ENCODE assay signal across 8 mouse cellular contexts in genomic region chr8:57651357-57651688, GRCm38 (mm10). TPM values are rescaled to one million over a fixed set of nuclear protein-coding genes. Genes with fewer than 3 reads are reported as not detected.
DNase-seq lines count a peak whose midpoint lies in the region; ATAC-seq and TF ChIP-seq lines count a peak whose summit lies in the region.

No protein-coding gene starts in this region.

- peak overlapping the region; percentile 82; the same call in 1 of the 2 replicates for H3K27ac ChIP-seq in heart, embryonic 11.5 days (ENCODE audit: low read depth, low read length)
- H3K27ac ChIP-seq in forebrain, embryonic 11.5 days (ENCODE audit: low read depth, low read length), result peak overlapping the region; percentile 85; the same call in 1 of the 2 replicates
- H3K27ac ChIP-seq in liver, embryonic 13.5 days, result peak overlapping the region; percentile 86

- no peak for ATAC-seq in heart, embryonic 11.5 days (replicated peaks; ENCODE audit: insufficient number of reproducible peaks, low FRiP score, low TSS enrichment)
- ATAC-seq in forebrain, embryonic 11.5 days (replicated peaks; ENCODE audit: low FRiP score), result no peak
- ATAC-seq in liver, embryonic 13.5 days (ENCODE audit: low read depth), result no peak
- no peak for ATAC-seq in erythroid progenitor cell, adult 5-6 weeks (replicated peaks; ENCODE audit: low FRiP score, poor library complexity, severe bottlenecking)

- H3ac ChIP-seq in C2C12 (ENCODE audit: control insufficient read depth, insufficient read length, low read depth), result peak overlapping the region; percentile 78

- no peak for TF ChIP-seq CTCF in C2C12 (IDR thresholded peaks at IDR 0.05; ENCODE audit: control insufficient read depth, insufficient read depth, insufficient read length)

- no peaks in the 10 kb centered on the region for H3K9me3 ChIP-seq in heart, embryonic 11.5 days (replicated peaks; ENCODE audit: control insufficient read depth, low read length)
- no peaks in the 10 kb centered on the region for H3K9me3 ChIP-seq in forebrain, embryonic 11.5 days (ENCODE audit: control insufficient read depth, low read length)
- H3K9me3 ChIP-seq in liver, embryonic 13.5 days (replicated peaks), result no peaks in the 10 kb centered on the region

- 2% methylated on average over 8 of the region's 8 CpGs for WGBS in heart, embryonic 11.5 days (ENCODE audit: insufficient replicate concordance)
- 2% methylated on average over 8 of the region's 8 CpGs for WGBS in forebrain, embryonic 11.5 days
- 2% methylated on average over 8 of the region's 8 CpGs for WGBS in liver, embryonic 13.5 days (ENCODE audit: insufficient replicate concordance)

- H3K9ac ChIP-seq in heart, embryonic 11.5 days (ENCODE audit: low read depth, low read length), result peak overlapping the region; percentile 86
- H3K9ac ChIP-seq in forebrain, embryonic 11.5 days (ENCODE audit: low read length), result peak overlapping the region; percentile 97
- peak overlapping the region; percentile 88 for H3K9ac ChIP-seq in liver, embryonic 13.5 days

- peak overlapping the region; percentile 77 for H3K4me2 ChIP-seq in heart, embryonic 11.5 days
- peak overlapping the region; percentile 86 for H3K4me2 ChIP-seq in forebrain, embryonic 11.5 days (ENCODE audit: low read depth, low read length, severe bottlenecking)
- H3K4me2 ChIP-seq in liver, embryonic 13.5 days, result peak overlapping the region; percentile 92

- DNase-seq in heart, postnatal 25 days (ENCODE audit: low spot score), result no peak
- DNase-seq in forebrain, embryonic 11.5 days (ENCODE audit: low spot score), result no peak
- no peak for DNase-seq in liver, embryonic 13.5 days
- no peak for DNase-seq in cerebellum, postnatal 14 days
- DNase-seq in right cerebral cortex, adult 18-20 months, result no peak

- intact Hi-C loops in heart, postnatal 25 days (cut with DNase I), result loop anchor here (5.0 kb wide), 3 partner anchors 39 to 164 kb away; partner anchors contain the start of gene Sap30

- H3K36me3 ChIP-seq in heart, embryonic 11.5 days (ENCODE audit: control insufficient read depth, insufficient read depth, low read length), result no peaks in the 10 kb centered on the region
- no peaks in the 10 kb centered on the region for H3K36me3 ChIP-seq in C2C12 (ENCODE audit: control insufficient read depth, insufficient read depth)
- H3K36me3 ChIP-seq in forebrain, embryonic 11.5 days (ENCODE audit: control insufficient read depth, insufficient read depth, low read length), result no peaks in the 10 kb centered on the region
- no peaks in the 10 kb centered on the region for H3K36me3 ChIP-seq in liver, embryonic 13.5 days

- H3K79me2 ChIP-seq in C2C12 (ENCODE audit: control insufficient read depth, insufficient read depth), result peaks cover 59% of the 10 kb centered on the region

- H3K4me3 ChIP-seq in heart, embryonic 11.5 days (ENCODE audit: low read depth, low read length), result peak overlapping the region; percentile 69
- peak overlapping the region; percentile 66 for H3K4me3 ChIP-seq in C2C12 (ENCODE audit: insufficient read depth, poor library complexity, severe bottlenecking)
- peak overlapping the region; percentile 90 for H3K4me3 ChIP-seq in forebrain, embryonic 11.5 days (ENCODE audit: low read depth, low read length)
- H3K4me3 ChIP-seq in liver, embryonic 13.5 days (replicated peaks), result peak overlapping the region; percentile 85

- H3K79me3 ChIP-seq in C2C12 (ENCODE audit: low read depth), result peaks cover 23% of the 10 kb centered on the region

- H3K27me3 ChIP-seq in heart, embryonic 11.5 days (ENCODE audit: control insufficient read depth, insufficient read depth, low read length), result 0 out of 2 replicates have a peak, but pooled peaks cover 8% of the 10 kb centered on the region
- no peaks in the 10 kb centered on the region for H3K27me3 ChIP-seq in C2C12 (ENCODE audit: control insufficient read depth, insufficient read depth, insufficient read length)
- no peaks in the 10 kb centered on the region for H3K27me3 ChIP-seq in forebrain, embryonic 11.5 days (ENCODE audit: control insufficient read depth, insufficient read depth, low read length)
- H3K27me3 ChIP-seq in liver, embryonic 13.5 days, result no peaks in the 10 kb centered on the region

- H3K4me1 ChIP-seq in heart, embryonic 11.5 days (ENCODE audit: control insufficient read depth, insufficient read depth, low read length), result peaks cover 3% of the 10 kb centered on the region; the same call in 1 of the 2 replicates
- H3K4me1 ChIP-seq in forebrain, embryonic 11.5 days (replicated peaks; ENCODE audit: control insufficient read depth, insufficient read depth, low read length), result no peaks in the 10 kb centered on the region
- H3K4me1 ChIP-seq in liver, embryonic 13.5 days (replicated peaks), result peaks cover 50% of the 10 kb centered on the region

TF ChIP-seq in C2C12, 6 proteins besides CTCF, POLR2A, EP300 and RAD21:
- no peak for TF ChIP-seq USF1 (IDR thresholded peaks at IDR 0.05; ENCODE audit: low read depth)
- TF ChIP-seq MYOD1 (IDR thresholded peaks at IDR 0.05; ENCODE audit: control insufficient read depth, insufficient read length, low read depth), result no peak
- TF ChIP-seq FOSL1 (IDR thresholded peaks at IDR 0.05; ENCODE audit: insufficient read depth, low read length, poor library complexity, severe bottlenecking), result no peak
- no peak for TF ChIP-seq MYOG (IDR thresholded peaks at IDR 0.05; ENCODE audit: control insufficient read depth, extremely low read depth, insufficient read length)
- TF ChIP-seq MAX (IDR thresholded peaks at IDR 0.05), result no peak
- no peak for TF ChIP-seq CEBPB (IDR thresholded peaks at IDR 0.05; ENCODE audit: low read depth)

RNA-seq across cellular contexts. Expression of gene Galnt7, which starts 1.5 kb away (rescaled TPM):
- 8.2 and 8.5 TPM in 2 replicates for polyA plus RNA-seq in heart, embryonic 11.5 days (2014; fragmentation: Nextera tagmentation; extraction: Ambion mirVana)
- 1 to 10 TPM; 3.9 to 4.9 TPM for total RNA-seq in heart, postnatal 25 days (2021)
- polyA plus RNA-seq in C2C12 (2012; fragmentation: generic; extraction: Trizol), result 5.9 TPM
- 19.5 and 19.6 TPM in 2 replicates for polyA plus RNA-seq in forebrain, embryonic 11.5 days (2014; fragmentation: Nextera tagmentation; extraction: Ambion mirVana)
- 6.4 and 8.5 TPM in 2 replicates for polyA plus RNA-seq in liver, embryonic 13.5 days (2015; fragmentation: Nextera tagmentation; extraction: Ambion mirVana)
- 1.3 and 2.5 TPM in 2 replicates for total RNA-seq in erythroid progenitor cell, adult 5-6 weeks (2015; ENCODE audit: low replicate concordance)
- 1.6 and 2.6 TPM in 2 replicates for total RNA-seq in erythroid progenitor cell, adult 5-6 weeks (2017; ENCODE audit: low replicate concordance)
